Mouse (Mus musculus): Measurements from ENCODE around the gene Miga1. TPM values are rescaled to one million over a fixed set of nuclear protein-coding genes. Genes with fewer than 3 reads are reported as not detected.

Gene Miga1
- 21.6 and 24.0 TPM in 2 replicates for polyA plus RNA-seq (2012; rRNA removed)

GRCm38 (mm10) chr3:152339862-152340557 lies at the start of gene Miga1:
TSS of gene Miga1 (minus strand) at chr3:152340407.

DNA sequence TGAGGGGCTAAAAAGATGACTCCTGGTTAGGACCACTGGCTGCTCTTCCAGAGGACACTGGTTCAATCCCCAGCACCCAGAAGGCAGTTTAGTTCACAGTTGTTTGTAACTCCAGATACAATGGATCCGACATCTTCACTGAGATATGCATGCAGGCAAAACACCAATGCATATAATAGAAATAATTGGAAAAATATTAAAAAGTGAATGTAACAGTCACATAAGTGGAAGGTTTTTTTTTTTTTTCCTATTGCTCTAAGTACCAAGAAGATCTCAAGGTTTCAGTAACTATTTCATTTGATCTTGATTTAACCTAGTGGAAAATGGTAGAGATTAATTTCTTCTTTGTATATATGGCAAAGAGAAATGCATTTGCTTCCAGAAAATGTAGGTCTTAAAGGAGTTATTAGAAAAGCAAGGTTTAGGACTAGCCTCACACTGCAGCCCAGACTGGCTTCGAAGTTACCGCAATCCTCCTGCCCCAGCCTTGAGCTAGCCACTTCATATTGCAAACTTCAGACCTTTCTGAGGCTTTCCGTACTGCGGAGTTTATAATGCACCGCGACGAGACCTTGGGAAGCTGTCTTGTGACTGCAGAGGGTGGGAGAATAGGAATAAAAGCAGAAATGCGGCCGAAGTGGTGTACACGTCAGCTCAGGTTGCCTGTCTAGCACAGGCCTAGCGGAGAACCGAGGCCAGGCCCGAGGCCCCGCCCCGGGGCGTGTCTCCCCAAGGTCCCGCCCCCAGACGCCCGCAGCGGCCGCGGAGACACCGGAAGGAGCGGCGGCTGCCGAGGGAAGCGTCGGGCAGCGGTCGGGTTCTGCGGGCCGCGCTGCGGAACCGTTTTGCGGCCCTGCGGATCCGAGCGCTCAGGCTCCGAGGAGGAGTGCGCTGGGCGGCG lies 5.8 kb upstream of the Miga1 start, which contains the start of gene Usp33:
Usp33 (plus strand) TSS at position 747 of the 901 bp plus-strand sequence.

GRCm38 (mm10) chr3:152266036-152266421 lies 74.2 kb downstream of the Miga1 start, which contains the start of gene Nexn:
TSS of gene Nexn (minus strand) at chr3:152266350.

Other genes with a start within 250 kb of the Miga1 start
- 4.0 and 4.8 TPM in 2 replicates for gene Gipc2, start 174.2 kb downstream of the Miga1 start, polyA plus RNA-seq (2012; rRNA removed)
- 19.0 and 20.7 TPM in 2 replicates for gene Dnajb4, start 130.1 kb downstream of the Miga1 start, polyA plus RNA-seq (2012; rRNA removed)
- 299 and 328 TPM in 2 replicates for gene Fubp1, start 130.0 kb downstream of the Miga1 start, polyA plus RNA-seq (2012; rRNA removed)
- 0.60 and 2.7 TPM in 2 replicates for gene Nexn, start 74.1 kb downstream of the Miga1 start, polyA plus RNA-seq (2012; rRNA removed)
- gene Usp33, start 6.1 kb upstream of the Miga1 start, polyA plus RNA-seq (2012; rRNA removed): 96.8 and 110 TPM in 2 replicates
- 32.4 TPM in 2 replicates for gene Zzz3, start 55.1 kb upstream of the Miga1 start, polyA plus RNA-seq (2012; rRNA removed)